Mouse (Mus musculus) MEL-GATA-1-ER (cell line): Measurements from ENCODE around the gene Olfr802.

Experiments used
- DNase-seq: peaks from one replicate; pipeline ENCODE4 v3.0.0-alpha.2; 2012; ENCODE audit warnings: low read depth; ENCODE audit errors: extremely low read depth

Olfr802 gene

GRCm38 (mm10) chr10:129688069-129688468 lies at the start of gene Olfr802:
Olfr802 (minus strand) TSS chr10:129688169.
- DNase-seq: no peak

DNA sequence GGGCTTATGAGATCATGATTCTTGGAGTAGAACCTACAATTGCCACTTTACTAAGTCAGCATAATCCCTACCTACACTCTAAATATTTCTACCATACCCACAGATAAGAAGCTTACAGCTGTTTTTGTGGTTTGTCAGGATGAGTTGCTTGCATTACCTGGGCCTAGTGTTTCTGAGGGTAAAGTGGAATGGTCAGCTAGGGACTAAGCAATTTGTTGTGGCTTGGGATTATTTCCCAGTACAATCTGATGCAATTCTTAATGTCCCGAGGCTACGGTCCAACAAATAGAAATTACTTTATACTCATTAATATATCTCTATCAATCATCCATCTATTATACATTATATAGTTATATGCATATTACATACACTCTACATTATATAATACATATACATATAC lies 41.3 kb upstream of the Olfr802 start, which contains the start of gene Olfr805:
TSS of gene Olfr805 (minus strand) at position 101 of the 400 bp plus-strand sequence.
- DNase-seq: no peak

DNA sequence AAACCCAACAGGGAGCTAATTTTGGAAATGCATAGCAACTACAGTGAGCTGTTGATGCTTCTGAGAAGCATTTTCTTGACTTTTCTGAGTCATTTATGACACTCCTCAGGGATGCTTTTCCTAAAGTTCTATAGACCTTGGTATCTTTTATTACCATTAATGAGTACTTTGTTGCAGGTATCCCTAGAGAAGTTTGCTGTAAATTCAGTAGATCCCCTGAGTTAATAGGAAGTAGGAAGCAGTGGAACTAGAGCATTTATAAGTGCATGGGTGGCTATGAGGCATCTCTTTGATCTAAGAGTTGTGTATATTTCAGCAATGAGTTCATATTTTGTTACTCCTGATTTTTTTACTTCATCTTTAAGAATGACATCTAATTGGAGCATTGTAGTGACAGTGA lies 14.9 kb upstream of the Olfr802 start, which contains the start of gene Olfr804:
TSS of gene Olfr804 (plus strand) at position 301 of the 400 bp plus-strand sequence.
- no peak for DNase-seq

DNA sequence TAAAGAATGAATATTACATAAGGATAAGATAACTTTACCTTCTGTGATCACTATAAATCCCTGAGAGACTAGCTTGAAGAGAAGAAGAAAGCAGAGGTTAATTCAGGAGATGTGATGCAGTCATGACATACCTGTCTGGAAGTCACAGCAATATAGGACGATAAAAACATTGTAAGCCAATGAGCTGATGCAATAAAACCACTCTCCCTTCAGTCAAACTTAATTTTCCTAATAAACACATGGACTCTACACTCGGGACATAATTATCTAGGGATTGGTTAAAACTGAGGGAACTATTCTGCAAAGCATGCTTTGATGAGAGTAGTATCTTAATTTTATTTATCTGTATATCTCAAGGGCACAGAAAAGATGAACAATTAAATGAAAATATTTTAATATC lies 6.2 kb upstream of the Olfr802 start, which contains the start of gene Olfr803:
TSS of gene Olfr803 (minus strand) at position 101 of the 400 bp plus-strand sequence.
- no peak for DNase-seq

DNA sequence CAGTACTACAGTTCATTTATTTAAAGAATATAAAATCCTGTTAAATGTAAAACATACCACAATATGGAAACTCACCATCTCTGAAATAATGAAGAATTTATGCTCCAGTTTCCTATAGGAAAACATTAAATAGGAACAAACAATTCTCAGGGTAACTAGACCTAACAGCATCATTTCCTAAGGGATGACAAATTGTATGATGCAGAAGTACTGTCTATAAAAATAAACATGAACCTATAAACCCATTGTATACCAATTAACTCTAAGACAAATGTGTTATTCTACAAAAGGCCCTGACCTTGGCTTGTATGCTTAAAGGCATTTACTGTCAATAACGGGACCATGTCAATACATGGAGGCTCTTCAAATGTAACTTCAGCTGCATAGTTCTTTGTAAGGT lies 14.2 kb downstream of the Olfr802 start, which contains the start of gene Olfr801:
TSS of gene Olfr801 (minus strand) at position 101 of the 400 bp plus-strand sequence.
- DNase-seq: no peak

DNA sequence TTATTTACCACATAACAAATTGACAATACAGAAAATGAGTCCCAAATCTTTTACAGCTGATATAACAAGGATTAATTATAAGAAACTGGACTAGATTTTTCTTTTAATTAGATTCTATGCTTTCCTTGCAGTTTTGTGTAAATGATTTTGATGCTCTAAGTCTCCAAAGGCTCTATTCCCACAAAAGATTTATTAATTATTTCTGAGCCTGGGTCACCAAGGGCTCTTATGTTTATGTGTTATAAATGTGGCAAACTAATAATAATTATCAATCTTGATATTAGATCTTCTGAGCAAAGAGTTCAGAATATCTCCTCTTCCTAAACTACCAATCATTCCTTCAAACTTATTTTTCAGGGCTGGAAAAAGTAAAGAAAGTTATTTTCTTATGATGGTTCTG lies 30.6 kb downstream of the Olfr802 start, which contains the start of gene Olfr800:
TSS of gene Olfr800 (plus strand) at position 301 of the 400 bp plus-strand sequence.
- DNase-seq: no peak

DNA sequence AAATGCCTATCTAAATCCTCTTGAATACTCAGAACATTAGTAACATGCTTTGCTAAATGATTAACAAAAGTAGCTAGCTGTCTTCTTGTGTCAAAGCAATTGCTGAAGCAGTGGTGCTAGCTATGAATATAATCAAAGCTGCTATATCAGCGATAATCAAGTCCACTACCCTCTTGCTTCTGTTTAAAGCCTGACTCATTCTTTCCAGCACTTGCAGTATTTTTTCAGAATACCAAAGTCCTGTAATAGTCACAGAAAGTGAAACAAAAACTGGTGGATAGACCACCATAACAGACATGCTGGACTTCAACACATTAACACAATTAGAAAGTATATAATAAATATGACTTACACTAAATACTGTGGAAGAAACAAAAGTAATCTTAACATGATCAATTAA lies 36.2 kb downstream of the Olfr802 start:
- DNase-seq: no peak

- no peak for DNase-seq
Observed at GRCm38 (mm10) chr10:129637184-129637583, 50.8 kb downstream of the Olfr802 start, which contains the start of gene Olfr799. Olfr799 (plus strand) TSS chr10:129637484.

DNA sequence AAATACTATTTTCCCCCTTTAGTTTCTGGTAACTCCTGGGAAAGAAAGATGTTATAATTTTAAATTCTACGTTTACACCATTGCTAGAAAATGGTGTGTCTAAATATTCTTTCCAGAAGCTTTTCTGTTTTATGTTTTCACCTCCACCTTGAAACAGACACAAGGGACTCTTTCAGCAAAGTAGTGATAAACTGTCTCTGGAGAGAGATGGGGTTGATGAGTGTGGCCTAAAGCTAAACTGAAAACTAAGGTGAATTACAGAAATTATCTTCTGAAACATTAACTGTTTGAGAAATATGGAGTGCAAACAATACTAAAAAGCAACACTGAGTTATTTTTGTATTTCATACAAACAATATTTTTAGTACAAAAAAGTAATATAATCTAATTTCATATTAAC lies 60.1 kb downstream of the Olfr802 start, which contains the start of gene Olfr798:
TSS of gene Olfr798 (minus strand) at position 101 of the 400 bp plus-strand sequence.
- no peak for DNase-seq
